Comparison of ENCODE assay signal across 8 mouse cellular contexts in the genomic region with DNA sequence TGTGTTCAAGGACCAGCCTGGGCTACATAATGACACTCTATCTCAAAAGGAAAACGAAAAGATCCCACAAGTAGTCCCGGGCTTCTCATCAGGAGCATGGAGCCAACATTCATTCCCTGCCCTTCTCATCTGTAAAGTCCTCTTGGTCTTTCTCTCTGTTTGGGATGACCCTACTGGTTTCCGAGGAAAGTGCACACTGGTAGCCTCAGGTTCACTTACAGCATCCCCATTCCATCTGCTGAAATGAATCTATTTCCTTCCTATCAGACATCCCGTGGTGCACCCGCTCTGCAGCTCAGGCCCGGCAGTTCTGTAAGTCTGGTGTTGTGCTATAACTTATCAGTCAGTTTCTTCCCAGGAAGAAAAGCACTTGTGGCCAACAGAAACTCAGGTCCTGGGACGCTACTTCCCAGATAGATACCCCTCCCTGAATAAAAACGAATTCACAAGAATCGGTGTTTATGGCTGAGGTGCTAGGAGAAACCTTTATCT. TPM values are rescaled to one million over a fixed set of nuclear protein-coding genes. Genes with fewer than 3 reads are reported as not detected.
DNase-seq lines count a peak whose midpoint lies in the region; ATAC-seq and TF ChIP-seq lines count a peak whose summit lies in the region.

No protein-coding gene starts in this region.

- peak overlapping the region; percentile 81 for H3K4me2 ChIP-seq in hindbrain, embryonic 16.5 days (ENCODE audit: low read length)
- H3K4me2 ChIP-seq in midbrain, postnatal 0 days (ENCODE audit: low read depth, low read length, poor library complexity, severe bottlenecking) = peak overlapping the region; percentile 76

- H3K79me2 ChIP-seq in heart, adult 2 months (replicated peaks; ENCODE audit: control insufficient read depth, insufficient read depth, low read length) = peaks cover 8% of the 10 kb centered on the region

- no peaks in the 10 kb centered on the region for H3K27me3 ChIP-seq in heart, adult 2 months (ENCODE audit: control insufficient read depth, insufficient read depth, low read length)
- H3K27me3 ChIP-seq in hindbrain, embryonic 16.5 days (replicated peaks; ENCODE audit: control insufficient read depth, insufficient read depth, low read length) = no peaks in the 10 kb centered on the region
- no peaks in the 10 kb centered on the region for H3K27me3 ChIP-seq in midbrain, postnatal 0 days (ENCODE audit: insufficient read depth, low read length)

- peaks cover 23% of the 10 kb centered on the region for H3K4me1 ChIP-seq in heart, adult 2 months (ENCODE audit: control insufficient read depth, insufficient read depth, low read length)
- H3K4me1 ChIP-seq in hindbrain, embryonic 16.5 days (ENCODE audit: control insufficient read depth, insufficient read depth, low read depth, low read length) = peaks cover 30% of the 10 kb centered on the region
- H3K4me1 ChIP-seq in midbrain, postnatal 0 days (ENCODE audit: insufficient read depth, low read length) = peaks cover 15% of the 10 kb centered on the region

- no peak for TF ChIP-seq POLR2A in heart, adult 2 months (IDR thresholded peaks at IDR 0.05; ENCODE audit: insufficient read depth, low read depth, low read length)

- TF ChIP-seq CTCF in heart, adult 2 months (IDR thresholded peaks at IDR 0.05) = peak; percentile 26
- 0 out of 2 replicates have a peak, but pooled peaks have one; percentile 22 for TF ChIP-seq CTCF in midbrain, postnatal 0 days (IDR thresholded peaks at IDR 0.05)

- DNase-seq in heart, adult 2 months = peak in 1 of 2 experiments; percentile 27
- DNase-seq in heart, postnatal 4 days = no peak
- DNase-seq in brain, adult 2 months (ENCODE audit: low read depth, low spot score) = peak; percentile 34
- no peak for DNase-seq in midbrain, postnatal 0 days (ENCODE audit: low spot score)
- no peak for DNase-seq in adrenal gland, postnatal 14 days
- DNase-seq in urinary bladder, postnatal 4 days (ENCODE audit: low spot score in 2 of 2) = no peak
- no peak for DNase-seq in cerebellum, adult 11-12 months

- ATAC-seq in hindbrain, embryonic 16.5 days = no peak
- no peak for ATAC-seq in midbrain, postnatal 0 days (ENCODE audit: low FRiP score)

- 28% methylated on average over 9 of the region's 9 CpGs for WGBS in heart, adult 2 months
- 70% methylated on average over 9 of the region's 9 CpGs for WGBS in hindbrain, embryonic 16.5 days
- WGBS in midbrain, postnatal 0 days = 77% methylated on average over 9 of the region's 9 CpGs

- no peaks in the 10 kb centered on the region for H3K9me3 ChIP-seq in hindbrain, embryonic 16.5 days (ENCODE audit: control insufficient read depth, low read length)
- H3K9me3 ChIP-seq in midbrain, postnatal 0 days (ENCODE audit: low read length) = no peaks in the 10 kb centered on the region

- H3K27ac ChIP-seq in heart, adult 2 months = peak overlapping the region; percentile 23; the same call in 1 of the 2 replicates
- H3K27ac ChIP-seq in hindbrain, embryonic 16.5 days (ENCODE audit: low read depth, low read length) = no peak overlapping the region
- H3K27ac ChIP-seq in midbrain, postnatal 0 days (ENCODE audit: low read depth, low read length) = no peak overlapping the region

- no peak for TF ChIP-seq EP300 in heart, adult 2 months (IDR thresholded peaks at IDR 0.05; ENCODE audit: insufficient read depth, low read depth, low read length)

- 0 out of 2 replicates have a peak overlapping the region, but pooled peaks have one; percentile 2 for H3K4me3 ChIP-seq in heart, adult 2 months
- H3K4me3 ChIP-seq in hindbrain, embryonic 16.5 days (ENCODE audit: low read length) = peak overlapping the region; percentile 68
- H3K4me3 ChIP-seq in midbrain, postnatal 0 days (ENCODE audit: low read depth, low read length) = peak overlapping the region; percentile 93; the same call in 1 of the 2 replicates

- intact Hi-C loops in heart, adult 2 months (cut with DNase I) = loop anchor here (10.0 kb wide), 2 partner anchors 539 to 761 kb away; a partner anchor contains a TSS

- peaks cover 14% of the 10 kb centered on the region for H3K36me3 ChIP-seq in heart, adult 2 months (ENCODE audit: control insufficient read depth, insufficient read depth, low read length)
- H3K36me3 ChIP-seq in hindbrain, embryonic 16.5 days (ENCODE audit: control insufficient read depth, insufficient read depth, low read length) = no peaks in the 10 kb centered on the region
- no peaks in the 10 kb centered on the region for H3K36me3 ChIP-seq in midbrain, postnatal 0 days (ENCODE audit: insufficient read depth, low read length)

- H3K9ac ChIP-seq in heart, adult 2 months (ENCODE audit: low read depth, low read length) = peak overlapping the region; percentile 53
- no peak overlapping the region; the same call in 1 of the 2 replicates for H3K9ac ChIP-seq in hindbrain, embryonic 16.5 days (ENCODE audit: low read depth, low read length)
- no peak overlapping the region for H3K9ac ChIP-seq in midbrain, postnatal 0 days (replicated peaks; ENCODE audit: low read length, poor library complexity, severe bottlenecking)

RNA-seq across cellular contexts. Expression of a gene that starts 3.2 kb away (rescaled TPM):
- total RNA-seq in heart, adult 2 months (2021) = 10 to 100 TPM; 76.7 to 85.9 TPM
- polyA plus RNA-seq in heart, adult 2 months (2012; rRNA removed) = 38.5 and 74.6 TPM in 2 replicates
- 10 to 100 TPM; 83.8 to 88.7 TPM for total RNA-seq in heart, postnatal 4 days (2021)
- 23.1 and 23.5 TPM in 2 replicates for polyA plus RNA-seq in hindbrain, embryonic 16.5 days (2015; fragmentation: Nextera tagmentation; extraction: Ambion mirVana)
- 139 and 160 TPM in 2 replicates for total RNA-seq in midbrain, postnatal 0 days (2014; rRNA removed)
- 23.8 and 25.3 TPM in 2 replicates for polyA plus RNA-seq in midbrain, postnatal 0 days (2015; fragmentation: Nextera tagmentation; extraction: Ambion mirVana)
- total RNA-seq in adrenal gland, postnatal 14 days (2021) = 67.4 and 73.7 TPM in 2 replicates

RNA-seq across cellular contexts. Expression of a gene that starts 51.5 kb away (rescaled TPM):
- total RNA-seq in heart, adult 2 months (2021) = not detected
- polyA plus RNA-seq in heart, adult 2 months (2012; rRNA removed) = 0.23 TPM in 1 of 2 replicates, not detected in the other
- total RNA-seq in heart, postnatal 4 days (2021) = not detected
- polyA plus RNA-seq in hindbrain, embryonic 16.5 days (2015; fragmentation: Nextera tagmentation; extraction: Ambion mirVana) = 2.2 and 2.3 TPM in 2 replicates
- total RNA-seq in midbrain, postnatal 0 days (2014; rRNA removed) = 1.2 and 1.9 TPM in 2 replicates
- 1.5 and 1.7 TPM in 2 replicates for polyA plus RNA-seq in midbrain, postnatal 0 days (2015; fragmentation: Nextera tagmentation; extraction: Ambion mirVana)
- not detected in 2 replicates for total RNA-seq in adrenal gland, postnatal 14 days (2021)

Comparison
In these comparisons a context has a peak if more than half of its experiments do, and no peak if none do; other contexts are left out.
1. H3K4me3 ChIP-seq: peak in every context shown above with its lines; median percentile 93 in midbrain, postnatal 0 days; 68 in hindbrain, embryonic 16.5 days; 2 in heart, adult 2 months.